Mouse (Mus musculus) forebrain, postnatal 0 days (tissue): ENCODE results near the gene Gadd45g. TPM values are rescaled to one million over a fixed set of nuclear protein-coding genes. Genes with fewer than 3 reads are reported as not detected.
A peak's percentile ranks its signal among the peaks of the same experiment; 100 is the strongest.

ENCODE experiments used
- ATAC-seq: fragments of 200-750 bp; cut with Nextera tagmentation; 2 replicates; pipeline ENCODE4 v1.8.0; 2017; ENCODE audit warnings: mild to moderate bottlenecking, moderate library complexity
- DNase-seq: peaks from one replicate; pipeline ENCODE4 v3.0.0-alpha.2; 2015
- H3K27ac ChIP-seq: fragments of 300-500 bp; sonication (generic); 2 replicates; pipeline ENCODE4 v1.5.1; 2014; ENCODE audit warnings: low read depth, mild to moderate bottlenecking, antibody characterized with exemption, low read length, moderate library complexity, mixed read lengths
- H3K27me3 ChIP-seq: fragments of 300-500 bp; sonication (generic); 2 replicates; pipeline ENCODE4 v1.6.1; 2014; ENCODE audit warnings: mild to moderate bottlenecking, low read length, mixed read lengths; ENCODE audit not compliant: insufficient read depth
- H3K36me3 ChIP-seq: fragments of 300-500 bp; sonication (generic); 2 replicates; pipeline ENCODE4 v1.6.1; 2014; ENCODE audit warnings: mild to moderate bottlenecking, moderate library complexity; ENCODE audit not compliant: insufficient read depth
- H3K4me1 ChIP-seq: fragments of 300-500 bp; sonication (generic); 2 replicates; pipeline ENCODE4 v1.6.1; 2014; ENCODE audit warnings: antibody characterized with exemption; ENCODE audit not compliant: insufficient read depth
- H3K4me2 ChIP-seq: fragments of 300-500 bp; sonication (generic); 2 replicates; pipeline ENCODE4 v1.6.1; 2014; ENCODE audit warnings: low read depth, mild to moderate bottlenecking, moderate library complexity
- H3K4me3 ChIP-seq: fragments of 300-500 bp; sonication (generic); 2 replicates; pipeline ENCODE4 v1.5.1; 2014; ENCODE audit warnings: low read depth, low read length, mixed read lengths
- H3K9ac ChIP-seq: fragments of 300-500 bp; sonication (generic); 2 replicates; pipeline ENCODE4 v1.6.1; 2014; ENCODE audit warnings: mild to moderate bottlenecking
- H3K9me3 ChIP-seq: fragments of 300-500 bp; sonication (generic); 2 replicates; pipeline ENCODE4 v1.6.1; 2016; ENCODE audit warnings: low read length
- CTCF ChIP-seq: sonication (generic); IDR thresholded peaks from 2 replicates; pipeline ENCODE4 v1.5.1; 2016; ENCODE audit warnings: antibody characterized with exemption, control low read depth, low read depth
- WGBS: fragments of 180-500 bp; shearing (Covaris S2); extraction: QIAGEN DNeasy Blood & Tissue Kit; methylation state at CpG from one replicate; pipeline ENCODE4 v1.1.7; 2014; 5-methylcytosine and 5-hydroxymethylcytosine counted together
- polyA plus RNA-seq: library from polyadenylated mRNA; unstranded; fragments of >200 nt; fragmentation: Nextera tagmentation; extraction: Ambion mirVana; gene quantifications from 2 replicates; pipeline ENCODE4 v1.2.1, GENCODE M21; 2015
- total RNA-seq: library from RNA; depleted of rRNA; stranded (reverse); fragments of >200 nt; gene quantifications from 2 replicates; pipeline ENCODE4 v1.2.3, GENCODE M21; 2014

The Gadd45g gene
- total and polyA plus RNA-seq, 2 experiments from 2014 or later: 13.9 to 34.3 TPM

- H3K27ac ChIP-seq: peak overlapping the region; percentile 79
- H3K9ac ChIP-seq: peak overlapping the region; percentile 67
- ATAC-seq (peak; percentile 21), DNase-seq (peak; percentile 64)
- peak overlapping the region; percentile 58 for H3K4me3 ChIP-seq
- no peak for TF ChIP-seq CTCF
- H3K4me1 ChIP-seq: 0 out of 2 replicates have a peak, but pooled peaks cover 10% of the 10 kb centered on the region
- H3K4me2 ChIP-seq: peak overlapping the region; percentile 99
- H3K27me3 ChIP-seq: no peaks in the 10 kb centered on the region; the same call in 1 of the 2 replicates
- 1% methylated on average over 63 of the region's 63 CpGs for WGBS
- no peaks in the 10 kb centered on the region for H3K36me3 ChIP-seq
- no peaks in the 10 kb centered on the region for H3K9me3 ChIP-seq
Measured at GRCm38 (mm10) chr13:51846868-51847793, 653 bp downstream of the Gadd45g start.

GRCm38 (mm10) chr13:51847979-51848480 lies 1.6 kb downstream of the Gadd45g start:
- peak overlapping the region; percentile 99 for H3K4me2 ChIP-seq
- 0 out of 2 replicates have a peak, but pooled peaks cover 10% of the 10 kb centered on the region for H3K4me1 ChIP-seq
- H3K27ac ChIP-seq: peak overlapping the region; percentile 57
- no peaks in the 10 kb centered on the region for H3K36me3 ChIP-seq
- TF ChIP-seq CTCF: peak; percentile 67
- peak overlapping the region; percentile 58 for H3K4me3 ChIP-seq
- 1% methylated on average over 31 of the region's 31 CpGs for WGBS
- H3K9ac ChIP-seq: peak overlapping the region; percentile 67
- ATAC-seq (peak; percentile 26; the same call in 1 of the 2 replicates), DNase-seq (peak; percentile 82)
- no peaks in the 10 kb centered on the region for H3K27me3 ChIP-seq
- H3K9me3 ChIP-seq: no peaks in the 10 kb centered on the region

GRCm38 (mm10) chr13:51848481-51849240 lies 2.2 kb downstream of the Gadd45g start:
- H3K36me3 ChIP-seq: no peaks in the 10 kb centered on the region
- no peaks in the 10 kb centered on the region for H3K9me3 ChIP-seq
- DNase-seq (peak; percentile 53), ATAC-seq (no peak; the same call in 1 of the 2 replicates)
- peak overlapping the region; percentile 99 for H3K4me2 ChIP-seq
- 2% methylated on average over 20 of the region's 20 CpGs for WGBS
- H3K27ac ChIP-seq: peak overlapping the region; percentile 57
- TF ChIP-seq CTCF: no peak
- H3K4me3 ChIP-seq: peak overlapping the region; percentile 58
- no peaks in the 10 kb centered on the region for H3K27me3 ChIP-seq
- peak overlapping the region; percentile 67 for H3K9ac ChIP-seq
- H3K4me1 ChIP-seq: 0 out of 2 replicates have a peak, but pooled peaks cover 10% of the 10 kb centered on the region

- Histone ChIP-seq H3K4me1 (0 out of 2 replicates have a peak, but pooled peaks cover 10% of the 10 kb centered on the region), H3K27me3 (no peaks in the 10 kb centered on the region), H3K9ac (peak overlapping the region; percentile 11; the same call in 1 of the 2 replicates), H3K4me2 (peak overlapping the region; percentile 99), H3K27ac (no peak overlapping the region), H3K4me3 (peak overlapping the region; percentile 58), H3K36me3 (no peaks in the 10 kb centered on the region), H3K9me3 (no peaks in the 10 kb centered on the region)
- TF ChIP-seq CTCF: no peak
- WGBS: 6% methylated on average over 25 of the region's 25 CpGs
- no peak for DNase-seq
- no peak for ATAC-seq
Measured at GRCm38 (mm10) chr13:51849241-51850033, 3.0 kb downstream of the Gadd45g start.

- WGBS: 85% methylated on average over 1 of the region's 1 CpGs
Measured at GRCm38 (mm10) chr13:51850565-51850964, 4.1 kb downstream of the Gadd45g start.

DNA sequence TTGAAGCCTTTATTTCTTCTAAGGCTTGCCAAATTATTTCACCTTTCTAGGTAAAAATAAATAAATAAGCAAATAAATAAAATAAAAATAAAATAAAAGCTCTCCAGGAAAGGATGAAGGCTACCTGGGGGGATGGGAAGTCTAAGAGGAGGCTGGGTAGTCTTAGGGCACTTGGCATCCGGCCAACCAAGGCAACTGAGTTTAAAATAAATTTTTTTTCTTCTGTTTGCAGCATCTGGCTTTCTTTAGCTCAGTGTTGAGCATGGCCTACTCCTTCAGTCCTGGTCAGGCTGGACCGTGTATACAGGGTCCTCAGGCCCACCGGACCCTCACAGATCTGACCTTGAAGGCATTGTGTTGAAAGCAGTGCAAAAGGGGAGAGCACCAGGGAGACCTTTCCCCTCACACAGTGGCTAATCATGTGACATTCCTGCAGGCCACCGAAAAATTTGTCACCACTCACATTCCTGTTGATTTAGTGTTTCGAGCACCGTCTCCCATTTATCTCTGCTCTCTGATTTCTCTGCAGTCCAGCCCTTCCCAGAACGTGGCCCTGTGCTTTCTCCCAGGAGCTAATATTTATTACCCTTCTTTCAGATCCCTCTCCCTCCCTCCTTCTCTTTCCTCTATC lies 6.2 kb downstream of the Gadd45g start:
- no peak for DNase-seq
- no peak overlapping the region for H3K4me2 ChIP-seq
- H3K27ac ChIP-seq: no peak overlapping the region
- no peaks in the 10 kb centered on the region; the same call in 1 of the 2 replicates for H3K27me3 ChIP-seq
- no peak overlapping the region for H3K9ac ChIP-seq
- WGBS: 48% methylated on average over 7 of the region's 7 CpGs
- H3K4me3 ChIP-seq: no peak overlapping the region
- no peaks in the 10 kb centered on the region for H3K9me3 ChIP-seq
- TF ChIP-seq CTCF: no peak
- no peaks in the 10 kb centered on the region for H3K36me3 ChIP-seq
- H3K4me1 ChIP-seq: 0 out of 2 replicates have a peak, but pooled peaks cover 10% of the 10 kb centered on the region
- ATAC-seq: no peak

More at GRCm38 (mm10) chr13:51850565-51850964, 4.1 kb downstream of the Gadd45g start:
- H3K9me3 ChIP-seq: no peaks in the 10 kb centered on the region
- ATAC-seq (no peak), DNase-seq (no peak)
- no peak overlapping the region for H3K9ac ChIP-seq
- H3K27me3 ChIP-seq: no peaks in the 10 kb centered on the region; the same call in 1 of the 2 replicates
- no peak overlapping the region for H3K4me3 ChIP-seq
- no peak for TF ChIP-seq CTCF
- 0 out of 2 replicates have a peak, but pooled peaks cover 10% of the 10 kb centered on the region for H3K4me1 ChIP-seq
- no peak overlapping the region for H3K4me2 ChIP-seq
- H3K36me3 ChIP-seq: no peaks in the 10 kb centered on the region
- no peak overlapping the region for H3K27ac ChIP-seq
